Mouse (Mus musculus) thymus, adult 2 months (tissue): ENCODE data around the gene Tceal9.

Experiments used
- CTCF ChIP-seq: fragments of 200-500 bp; IDR thresholded peaks from 2 replicates; pipeline ENCODE4 v1.5.1; 2012; ENCODE audit warnings: mild to moderate bottlenecking, control low read depth, low read length, moderate library complexity, borderline replicate concordance; ENCODE audit not compliant: control insufficient read depth, poor library complexity, insufficient read depth; ENCODE audit errors: extremely low read depth
- POLR2A ChIP-seq: fragments of 200-500 bp; IDR thresholded peaks from 2 replicates; pipeline ENCODE4 v1.6.1; 2012; ENCODE audit warnings: mild to moderate bottlenecking, low read length, control low read depth, moderate library complexity; ENCODE audit not compliant: control insufficient read depth, poor library complexity, insufficient read depth; ENCODE audit errors: extremely low read depth

DNA sequence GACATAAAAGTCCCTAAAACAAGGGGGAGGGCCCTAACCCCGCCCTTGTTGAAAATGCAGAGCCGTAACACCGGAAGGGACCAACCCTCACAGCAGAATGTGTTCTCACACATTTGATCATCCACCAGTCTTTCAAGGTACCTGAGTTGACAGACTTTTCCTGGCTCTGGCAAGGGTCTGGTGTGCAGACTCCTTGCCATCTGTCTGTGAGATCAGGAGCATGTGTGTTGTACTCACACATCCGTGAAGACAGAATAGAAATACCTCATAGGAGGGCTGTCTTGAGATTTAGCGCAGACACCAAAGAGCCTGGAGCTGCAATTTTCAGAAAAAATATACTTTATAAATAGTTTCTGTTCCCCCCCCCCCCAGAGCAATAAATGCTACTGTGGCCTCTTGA lies 34.5 kb downstream of the Tceal9 start:
- TF ChIP-seq POLR2A (no peak), CTCF (no peak)
